Mouse (Mus musculus) liver, adult 2 months (tissue): Measurements from ENCODE around the gene Nhlrc3. TPM values are rescaled to one million over a fixed set of nuclear protein-coding genes. Genes with fewer than 3 reads are reported as not detected.

Experiments used
- DNase-seq: peaks from one replicate; pipeline ENCODE4 v3.0.0-alpha.2; 2011; ENCODE audit warnings: low read depth, low spot score; ENCODE audit errors: extremely low read depth
- H3K27ac ChIP-seq: fragments of 200-500 bp; replicated peaks from 2 replicates; pipeline ENCODE4 v1.5.1; 2012; ENCODE audit warnings: low read depth, mild to moderate bottlenecking, control low read depth, inconsistent platforms, low read length; ENCODE audit not compliant: insufficient read depth
- H3K27me3 ChIP-seq: fragments of 200-500 bp; 2 replicates; pipeline ENCODE4 v1.6.1; 2012; ENCODE audit warnings: mild to moderate bottlenecking, moderate library complexity, low read length, inconsistent platforms; ENCODE audit not compliant: control insufficient read depth, insufficient read depth
- H3K36me3 ChIP-seq: fragments of 200-500 bp; 2 replicates; pipeline ENCODE4 v1.6.1; 2012; ENCODE audit warnings: low read length, inconsistent platforms; ENCODE audit not compliant: control insufficient read depth, insufficient read depth
- H3K4me1 ChIP-seq: fragments of 200-500 bp; 2 replicates; pipeline ENCODE4 v1.6.1; 2011; ENCODE audit warnings: low read length; ENCODE audit not compliant: control insufficient read depth, insufficient read depth
- H3K4me3 ChIP-seq: fragments of 200-500 bp; 2 replicates; pipeline ENCODE4 v1.5.1; 2011; ENCODE audit warnings: low read depth, mild to moderate bottlenecking, control low read depth, low read length, moderate library complexity; ENCODE audit not compliant: insufficient read depth
- H3K79me2 ChIP-seq: fragments of 200-500 bp; 2 replicates; pipeline ENCODE4 v1.6.1; 2012; ENCODE audit warnings: inconsistent platforms, mild to moderate bottlenecking, low read length, moderate library complexity; ENCODE audit not compliant: control insufficient read depth, insufficient read depth
- H3K9ac ChIP-seq: fragments of 200-500 bp; 2 replicates; pipeline ENCODE4 v1.6.1; 2012; ENCODE audit warnings: low read depth, mild to moderate bottlenecking, control low read depth, inconsistent platforms, low read length
- CTCF ChIP-seq: fragments of 200-500 bp; IDR thresholded peaks from 2 replicates; pipeline ENCODE4 v1.5.1; 2011; ENCODE audit warnings: low read depth, low read length, control low read depth
- POLR2A ChIP-seq: fragments of 200-500 bp; IDR thresholded peaks from 2 replicates; pipeline ENCODE4 v1.6.1; 2011; ENCODE audit warnings: low read length, control low read depth; ENCODE audit not compliant: insufficient read depth; ENCODE audit errors: extremely low read depth
- WGBS: fragments of 180-500 bp; shearing (Covaris S2); methylation state at CpG from one replicate; pipeline ENCODE4 v1.1.7; 2018; 5-methylcytosine and 5-hydroxymethylcytosine counted together
- polyA plus RNA-seq: library from polyadenylated mRNA; depleted of rRNA; stranded (reverse); fragments of >200 nt; gene quantifications from 2 replicates; pipeline ENCODE4 v1.2.3, GENCODE M21; 2012
- total RNA-seq: library from RNA; depleted of rRNA; stranded (reverse); fragments of >200 nt; gene quantifications from 2 replicates; pipeline ENCODE4 v1.2.3, GENCODE M21; 2014

Nhlrc3 gene
- total and polyA plus RNA-seq, 2 experiments: 5.9 to 8.0 TPM

DNA sequence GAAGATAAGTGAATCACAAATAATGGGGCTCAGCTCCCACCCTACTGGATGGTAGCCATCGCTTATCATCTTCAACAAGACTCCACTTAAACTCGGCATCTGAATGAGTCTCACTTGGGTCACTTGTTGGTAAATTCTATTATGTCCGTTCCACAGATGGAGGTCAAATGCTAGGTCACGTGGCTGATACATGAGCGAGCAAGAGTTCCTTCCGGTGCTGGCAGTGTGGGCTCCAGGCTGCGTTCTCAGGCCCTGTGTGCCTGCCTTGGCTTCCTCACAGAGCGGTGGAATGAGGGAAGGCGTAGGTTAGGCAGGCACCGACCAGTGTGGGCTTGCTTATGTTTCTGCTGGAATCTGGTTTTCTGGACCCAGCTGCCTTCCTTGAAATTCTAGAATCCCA lies 23.4 kb upstream of the Nhlrc3 start:
- 79% methylated on average over 10 of the region's 10 CpGs for whole genome bisulfite sequencing
- no peak for DNase-seq
- Histone ChIP-seq H3K79me2 (no peaks in the 10 kb centered on the region), H3K27me3 (no peaks in the 10 kb centered on the region), H3K36me3 (no peaks in the 10 kb centered on the region), H3K4me3 (no peak overlapping the region), H3K27ac (peak overlapping the region; percentile 34), H3K4me1 (no peaks in the 10 kb centered on the region), H3K9ac (no peak overlapping the region)
- TF ChIP-seq POLR2A: no peak
- TF ChIP-seq CTCF: no peak

DNA sequence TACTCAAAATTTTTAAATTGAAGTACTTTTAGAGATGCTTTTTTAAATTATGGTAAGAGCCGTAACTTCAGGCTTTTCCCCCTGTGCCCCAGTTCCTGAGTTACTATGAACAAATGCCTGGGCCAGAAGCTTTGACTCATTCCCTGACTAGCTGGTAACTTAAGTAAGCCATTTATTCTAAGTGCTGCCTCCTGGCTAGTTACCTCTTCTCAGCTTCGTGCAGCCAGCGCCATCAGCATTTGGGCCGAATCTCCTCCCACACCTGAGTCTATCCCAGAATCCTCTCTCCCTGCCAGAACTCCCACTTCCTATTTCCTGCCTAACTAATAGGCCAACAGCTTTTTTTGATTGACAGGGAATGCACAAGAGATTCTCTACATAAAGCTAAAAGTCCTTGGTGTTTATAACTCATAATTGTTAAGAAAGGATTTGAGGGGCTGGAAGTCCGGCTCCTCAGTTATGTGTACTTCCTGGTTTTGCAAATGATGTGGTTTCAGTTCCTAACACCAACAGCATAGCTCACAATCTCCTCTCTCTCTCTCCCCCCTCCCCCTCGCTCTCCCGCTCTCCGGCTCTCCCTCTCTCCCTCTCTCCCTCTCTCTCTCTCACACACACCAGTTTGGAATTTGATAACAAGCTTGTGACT lies 20.4 kb upstream of the Nhlrc3 start:
- H3K27ac ChIP-seq: no peak overlapping the region
- no peaks in the 10 kb centered on the region for H3K4me1 ChIP-seq
- no peaks in the 10 kb centered on the region for H3K27me3 ChIP-seq
- no peak overlapping the region for H3K4me3 ChIP-seq
- TF ChIP-seq CTCF (no peak), POLR2A (no peak)
- H3K79me2 ChIP-seq: no peaks in the 10 kb centered on the region
- H3K36me3 ChIP-seq: peaks cover 10% of the 10 kb centered on the region
- WGBS: 90% methylated on average over 8 of the region's 8 CpGs
- no peak for DNase-seq
- H3K9ac ChIP-seq: no peak overlapping the region

DNA sequence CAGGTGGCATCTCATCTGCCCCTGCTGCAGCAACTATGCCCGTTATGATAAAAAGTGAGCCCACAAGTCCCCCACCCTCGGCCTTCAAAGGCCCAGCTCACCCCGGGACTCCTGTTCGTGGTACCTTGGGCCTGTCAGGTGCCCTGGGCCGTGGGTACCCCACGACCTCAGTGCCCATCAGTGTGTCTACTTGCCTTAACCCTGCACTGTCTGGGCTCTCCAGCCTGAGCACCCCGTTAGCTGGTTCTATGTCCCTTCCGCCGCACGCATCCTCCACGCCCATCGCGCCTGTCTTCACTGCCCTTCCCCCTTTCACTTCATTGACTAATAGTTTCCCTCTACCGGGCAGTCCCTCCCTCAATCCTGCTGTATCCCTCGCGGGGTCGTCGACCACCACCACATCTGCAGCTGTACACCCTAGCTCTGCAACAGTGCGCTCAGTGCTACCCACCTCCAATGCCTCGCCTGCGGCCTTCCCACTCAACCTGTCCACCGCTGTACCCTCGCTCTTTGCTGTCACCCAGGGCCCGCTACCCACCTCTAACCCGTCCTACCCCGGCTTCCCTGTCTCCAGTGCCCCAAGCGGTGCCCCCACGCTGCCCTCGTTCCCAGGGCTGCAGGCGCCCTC lies 15.4 kb upstream of the Nhlrc3 start:
- Histone ChIP-seq H3K36me3 (peaks cover 48% of the 10 kb centered on the region), H3K9ac (no peak overlapping the region), H3K79me2 (no peaks in the 10 kb centered on the region), H3K4me1 (no peaks in the 10 kb centered on the region), H3K4me3 (no peak overlapping the region), H3K27ac (no peak overlapping the region), H3K27me3 (no peaks in the 10 kb centered on the region)
- DNase-seq: no peak
- 97% methylated on average over 30 of the region's 30 CpGs for WGBS
- TF ChIP-seq POLR2A: no peak
- no peak for TF ChIP-seq CTCF

DNA sequence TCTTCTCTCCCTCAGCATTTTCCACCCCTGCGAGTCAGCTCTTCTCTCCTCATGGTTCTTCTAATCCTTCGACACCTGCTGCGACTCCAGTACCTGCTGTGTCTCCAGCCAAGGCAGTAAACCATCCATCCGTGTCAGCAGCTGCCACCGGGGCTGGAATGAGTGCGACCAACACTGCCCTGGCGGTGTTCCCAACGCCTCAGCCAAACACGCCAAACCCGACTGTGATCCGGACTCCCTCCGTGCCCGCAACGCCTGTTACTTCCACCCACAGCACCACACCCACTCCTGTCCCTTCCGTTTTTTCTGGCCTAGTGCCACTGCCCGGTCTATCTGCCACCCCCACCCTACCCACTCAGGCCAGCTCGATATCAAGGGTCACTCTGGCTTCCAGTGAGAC lies 14.3 kb upstream of the Nhlrc3 start:
- H3K27me3 ChIP-seq: no peaks in the 10 kb centered on the region
- no peak overlapping the region for H3K27ac ChIP-seq
- TF ChIP-seq POLR2A (no peak), CTCF (no peak)
- H3K9ac ChIP-seq: no peak overlapping the region
- WGBS: 76% methylated on average over 17 of the region's 17 CpGs
- H3K79me2 ChIP-seq: no peaks in the 10 kb centered on the region
- H3K36me3 ChIP-seq: peaks cover 57% of the 10 kb centered on the region
- H3K4me3 ChIP-seq: no peak overlapping the region
- DNase-seq: no peak
- H3K4me1 ChIP-seq: no peaks in the 10 kb centered on the region

DNA sequence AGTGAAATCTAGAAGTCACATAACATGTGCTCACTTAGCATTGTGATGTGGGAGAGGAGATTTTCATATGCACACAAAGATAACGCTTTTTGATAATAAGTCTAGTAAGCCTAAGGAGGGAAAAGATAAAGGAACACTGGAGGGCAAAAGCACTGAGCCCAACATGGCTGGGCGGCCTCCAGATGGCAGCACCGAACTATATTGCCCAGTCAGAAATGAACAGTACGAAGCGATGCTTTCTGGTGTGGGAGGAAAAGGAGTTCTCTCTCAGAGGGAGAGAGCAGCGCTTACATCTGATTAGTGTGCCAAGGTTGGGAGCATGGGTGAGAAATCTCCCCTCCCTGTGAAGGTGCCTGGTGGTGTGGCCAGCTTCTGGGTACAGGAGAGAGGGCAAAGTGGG lies 12.8 kb upstream of the Nhlrc3 start:
- TF ChIP-seq POLR2A: no peak
- TF ChIP-seq CTCF: peak; percentile 76
- no peaks in the 10 kb centered on the region for H3K79me2 ChIP-seq
- no peak for DNase-seq
- no peaks in the 10 kb centered on the region for H3K27me3 ChIP-seq
- no peak overlapping the region for H3K9ac ChIP-seq
- H3K27ac ChIP-seq: no peak overlapping the region
- peaks cover 71% of the 10 kb centered on the region for H3K36me3 ChIP-seq
- no peaks in the 10 kb centered on the region for H3K4me1 ChIP-seq
- H3K4me3 ChIP-seq: no peak overlapping the region
- 62% methylated on average over 6 of the region's 6 CpGs for WGBS

DNA sequence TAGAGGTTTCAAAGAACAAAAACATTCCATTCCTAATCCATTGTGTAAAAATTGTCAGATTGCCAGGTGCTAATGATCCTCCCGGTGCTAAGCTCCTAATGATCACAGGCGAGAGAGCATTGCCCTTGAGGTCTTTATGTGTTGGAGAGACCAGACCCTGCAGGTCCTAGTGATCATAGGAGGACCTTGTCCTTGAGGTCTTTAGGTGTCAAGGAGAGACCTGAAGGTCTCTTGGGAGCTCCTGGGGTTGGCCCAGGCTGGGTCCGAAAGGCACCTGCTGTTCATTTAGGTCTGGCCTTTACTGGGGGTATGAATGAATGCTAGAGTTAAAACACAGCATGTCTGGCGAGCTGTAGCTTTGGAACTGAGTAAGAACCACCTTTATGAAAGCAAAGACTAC lies 11.0 kb upstream of the Nhlrc3 start:
- H3K79me2 ChIP-seq: no peaks in the 10 kb centered on the region; the same call in 1 of the 2 replicates
- no peak overlapping the region for H3K27ac ChIP-seq
- WGBS: 80% methylated on average over 4 of the region's 4 CpGs
- no peak for DNase-seq
- H3K36me3 ChIP-seq: peaks cover 63% of the 10 kb centered on the region
- H3K9ac ChIP-seq: no peak overlapping the region
- H3K27me3 ChIP-seq: no peaks in the 10 kb centered on the region
- no peak overlapping the region for H3K4me3 ChIP-seq
- peaks cover 4% of the 10 kb centered on the region for H3K4me1 ChIP-seq
- TF ChIP-seq POLR2A: no peak
- TF ChIP-seq CTCF: no peak
